Mouse (Mus musculus) common myeloid progenitor, adult 5-6 weeks (primary cell): ENCODE data around the gene Clip2. TPM values are rescaled to one million over a fixed set of nuclear protein-coding genes. Genes with fewer than 3 reads are reported as not detected.

Experiments
- ATAC-seq: replicated peaks from 2 replicates; pipeline ENCODE4 v1.8.0; 2016; ENCODE audit warnings: low read depth, mild to moderate bottlenecking, moderate TSS enrichment, inconsistent platforms; ENCODE audit not compliant: poor library complexity, severe bottlenecking
- total RNA-seq: library from RNA; stranded (forward); fragments of 200-1000, 187-1606 nt; gene quantifications from 2 replicates; pipeline ENCODE4 v1.2.3, GENCODE M21; 2017

Clip2 gene
- total RNA-seq, 1 experiment from 2014 or later = 13.3 TPM

- no peak for ATAC-seq
Measured at GRCm38 (mm10) chr5:134439481-134439880, 112.8 kb downstream of the Clip2 start.

Other genes starting within 250 kb of the Clip2 start
- 82.8 and 85.3 TPM in 2 replicates for gene Gtf2i, start 237.7 kb downstream of the Clip2 start, total RNA-seq
- gene Gtf2ird1, start 95.7 kb downstream of the Clip2 start, total RNA-seq = 14.6 and 28.2 TPM in 2 replicates
- gene Syna, start 7.7 kb upstream of the Clip2 start, total RNA-seq = not detected in 2 replicates
- gene Rfc2, start 28.9 kb upstream of the Clip2 start, total RNA-seq = 159 and 183 TPM in 2 replicates
- gene Lat2, start 62.6 kb upstream of the Clip2 start, total RNA-seq = 50.2 and 65.4 TPM in 2 replicates
- 214 and 235 TPM in 2 replicates for gene Eif4h, start 87.1 kb upstream of the Clip2 start, total RNA-seq
- gene Limk1, start 136.2 kb upstream of the Clip2 start, total RNA-seq = 12.6 and 15.1 TPM in 2 replicates
- not detected in 2 replicates for gene Eln, start 194.9 kb upstream of the Clip2 start, total RNA-seq